Mouse (Mus musculus) kidney, embryonic 16.5 days (tissue): Measurements from ENCODE around the gene Fxn. TPM values are rescaled to one million over a fixed set of nuclear protein-coding genes. Genes with fewer than 3 reads are reported as not detected.

ENCODE experiments used
- ATAC-seq: fragments of 200-750 bp; cut with Nextera tagmentation; 2 replicates; pipeline ENCODE4 v1.8.0; 2017; ENCODE audit warnings: moderate TSS enrichment; ENCODE audit not compliant: low FRiP score, low TSS enrichment
- H3K27ac ChIP-seq: fragments of 300-500 bp; sonication (generic); 2 replicates; pipeline ENCODE4 v1.5.1; 2014; ENCODE audit warnings: low read length
- H3K27me3 ChIP-seq: fragments of 300-500 bp; sonication (generic); 2 replicates; pipeline ENCODE4 v1.6.1; 2014; ENCODE audit warnings: low read length, control low read depth, mixed read lengths; ENCODE audit not compliant: insufficient read depth
- H3K36me3 ChIP-seq: fragments of 300-500 bp; sonication (generic); 2 replicates; pipeline ENCODE4 v1.6.1; 2014; ENCODE audit warnings: low read length, control low read depth, mixed read lengths; ENCODE audit not compliant: insufficient read depth
- H3K4me1 ChIP-seq: fragments of 300-500 bp; sonication (generic); 2 replicates; pipeline ENCODE4 v1.6.1; 2014; ENCODE audit warnings: low read length, control low read depth, mixed read lengths; ENCODE audit not compliant: insufficient read depth
- H3K4me2 ChIP-seq: fragments of 300-500 bp; sonication (generic); replicated peaks from 2 replicates; pipeline ENCODE4 v1.6.1; 2014; ENCODE audit warnings: low read depth, low read length
- H3K4me3 ChIP-seq: fragments of 300-500 bp; sonication (generic); 2 replicates; pipeline ENCODE4 v1.5.1; 2014; ENCODE audit warnings: mild to moderate bottlenecking, low read length
- H3K9ac ChIP-seq: fragments of 300-500 bp; sonication (generic); replicated peaks from 2 replicates; pipeline ENCODE4 v1.6.1; 2014; ENCODE audit warnings: low read length
- H3K9me3 ChIP-seq: fragments of 300-500 bp; sonication (generic); 2 replicates; pipeline ENCODE4 v1.6.1; 2016; ENCODE audit warnings: low read length, control low read depth
- WGBS: fragments of 180-500 bp; shearing (Covaris S2); extraction: QIAGEN DNeasy Blood & Tissue Kit; methylation state at CpG from one replicate; pipeline ENCODE4 v1.1.7; 2014; 5-methylcytosine and 5-hydroxymethylcytosine counted together
- polyA plus RNA-seq: library from polyadenylated mRNA; unstranded; fragments of >200 nt; fragmentation: Nextera tagmentation; extraction: Ambion mirVana; gene quantifications from 2 replicates; pipeline ENCODE4 v1.2.1, GENCODE M21; 2015

Gene Fxn
- polyA plus RNA-seq, 1 experiment from 2014 or later, result 54.6 TPM

GRCm38 (mm10) chr19:24223851-24224251 lies 56.6 kb downstream of the Fxn start:
- Histone ChIP-seq H3K9me3 (no peaks in the 10 kb centered on the region), H3K27me3 (no peaks in the 10 kb centered on the region), H3K4me1 (peaks cover 28% of the 10 kb centered on the region), H3K4me3 (peak overlapping the region; percentile 70), H3K4me2 (peak overlapping the region; percentile 68), H3K9ac (peak overlapping the region; percentile 75), H3K36me3 (no peaks in the 10 kb centered on the region), H3K27ac (peak overlapping the region; percentile 87)
- no peak for ATAC-seq
- WGBS, result 18% methylated on average over 11 of the region's 11 CpGs

- Histone ChIP-seq H3K4me2 (peak overlapping the region; percentile 36), H3K27ac (peak overlapping the region; percentile 47; the same call in 1 of the 2 replicates), H3K9me3 (0 out of 2 replicates have a peak, but pooled peaks cover 3% of the 10 kb centered on the region), H3K4me1 (peaks cover 31% of the 10 kb centered on the region), H3K36me3 (no peaks in the 10 kb centered on the region), H3K9ac (no peak overlapping the region), H3K4me3 (no peak overlapping the region), H3K27me3 (no peaks in the 10 kb centered on the region)
- WGBS, result 48% methylated on average over 4 of the region's 4 CpGs
- ATAC-seq, result no peak
Observed at GRCm38 (mm10) chr19:24221455-24221854, 59.0 kb downstream of the Fxn start.

GRCm38 (mm10) chr19:24220795-24221445 lies 59.5 kb downstream of the Fxn start:
- peak overlapping the region; percentile 36 for H3K4me2 ChIP-seq
- H3K27ac ChIP-seq, result peak overlapping the region; percentile 47; the same call in 1 of the 2 replicates
- H3K4me3 ChIP-seq, result no peak overlapping the region
- H3K36me3 ChIP-seq, result no peaks in the 10 kb centered on the region
- ATAC-seq, result no peak
- peaks cover 31% of the 10 kb centered on the region for H3K4me1 ChIP-seq
- H3K9me3 ChIP-seq, result 0 out of 2 replicates have a peak, but pooled peaks cover 3% of the 10 kb centered on the region
- H3K9ac ChIP-seq, result no peak overlapping the region
- WGBS, result 11% methylated on average over 13 of the region's 14 CpGs
- H3K27me3 ChIP-seq, result no peaks in the 10 kb centered on the region

GRCm38 (mm10) chr19:24219011-24219410 lies 61.4 kb downstream of the Fxn start:
- WGBS, result 50% methylated on average over 9 of the region's 9 CpGs
- no peak overlapping the region for H3K4me3 ChIP-seq

GRCm38 (mm10) chr19:24218291-24218690 lies 62.1 kb downstream of the Fxn start:
- H3K27me3 ChIP-seq, result no peaks in the 10 kb centered on the region
- 0 out of 2 replicates have a peak, but pooled peaks cover 3% of the 10 kb centered on the region for H3K9me3 ChIP-seq
- no peaks in the 10 kb centered on the region for H3K36me3 ChIP-seq
- ATAC-seq, result no peak
- no peak overlapping the region for H3K4me3 ChIP-seq
- H3K9ac ChIP-seq, result no peak overlapping the region
- H3K27ac ChIP-seq, result no peak overlapping the region
- no peak overlapping the region for H3K4me2 ChIP-seq
- WGBS, result 49% methylated on average over 2 of the region's 2 CpGs
- H3K4me1 ChIP-seq, result peaks cover 36% of the 10 kb centered on the region

More at GRCm38 (mm10) chr19:24219011-24219410, 61.4 kb downstream of the Fxn start:
- Histone ChIP-seq H3K4me2 (no peak overlapping the region), H3K9ac (no peak overlapping the region), H3K27ac (peak overlapping the region; percentile 70), H3K4me1 (peaks cover 33% of the 10 kb centered on the region), H3K9me3 (0 out of 2 replicates have a peak, but pooled peaks cover 3% of the 10 kb centered on the region), H3K36me3 (no peaks in the 10 kb centered on the region), H3K27me3 (no peaks in the 10 kb centered on the region)
- ATAC-seq, result no peak

DNA sequence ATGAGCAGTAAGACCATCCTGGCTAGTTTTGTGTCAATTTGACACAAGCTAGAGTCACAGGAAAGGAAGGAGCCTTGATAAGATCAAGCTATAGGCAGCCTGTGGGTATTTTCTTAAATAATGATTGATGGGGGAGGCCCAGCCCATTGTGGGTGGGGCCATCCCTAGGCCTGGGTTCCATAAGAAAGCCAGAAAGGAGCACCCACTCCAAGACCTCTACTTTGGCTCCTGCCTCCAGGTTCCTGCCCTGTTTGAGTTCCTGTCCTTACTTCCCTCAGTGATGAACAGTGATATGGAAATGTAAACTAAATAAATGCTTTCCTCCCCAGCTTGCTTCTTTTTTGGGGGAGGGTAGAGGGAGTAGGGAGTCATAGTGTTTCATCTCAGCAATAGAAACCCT lies 62.6 kb downstream of the Fxn start:
- Histone ChIP-seq H3K36me3 (no peaks in the 10 kb centered on the region), H3K27me3 (no peaks in the 10 kb centered on the region), H3K9me3 (0 out of 2 replicates have a peak, but pooled peaks cover 3% of the 10 kb centered on the region), H3K4me1 (peaks cover 37% of the 10 kb centered on the region), H3K9ac (no peak overlapping the region), H3K4me2 (no peak overlapping the region), H3K27ac (no peak overlapping the region), H3K4me3 (no peak overlapping the region)
- no peak for ATAC-seq

GRCm38 (mm10) chr19:24216771-24217170 lies 63.6 kb downstream of the Fxn start:
- ATAC-seq, result no peak

DNA sequence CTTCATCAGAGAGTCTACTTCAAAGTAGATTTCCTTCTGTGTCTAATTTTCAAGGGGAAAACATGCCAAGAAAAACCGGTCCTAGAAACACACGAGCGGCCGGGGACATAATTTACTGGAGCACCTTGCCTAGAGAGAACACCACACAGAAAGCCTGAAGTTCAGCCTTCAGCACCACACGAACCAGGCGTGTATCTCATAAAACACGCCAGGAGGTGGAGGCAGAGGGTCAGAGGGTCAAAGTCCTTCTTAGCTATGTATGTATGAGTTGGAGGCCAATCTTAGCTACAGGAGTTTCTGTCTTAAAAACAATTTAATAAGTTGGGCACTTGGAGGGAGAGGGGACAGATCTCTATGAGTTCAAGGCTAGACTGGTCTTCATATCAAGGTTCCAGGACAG lies 65.5 kb downstream of the Fxn start:
- 64% methylated on average over 7 of the region's 7 CpGs for WGBS
- H3K27me3 ChIP-seq, result no peaks in the 10 kb centered on the region

More at GRCm38 (mm10) chr19:24216771-24217170, 63.6 kb downstream of the Fxn start:
- Histone ChIP-seq H3K4me1 (peaks cover 40% of the 10 kb centered on the region), H3K27me3 (no peaks in the 10 kb centered on the region), H3K27ac (no peak overlapping the region), H3K9ac (no peak overlapping the region), H3K4me2 (no peak overlapping the region), H3K4me3 (no peak overlapping the region), H3K36me3 (no peaks in the 10 kb centered on the region), H3K9me3 (0 out of 2 replicates have a peak, but pooled peaks cover 3% of the 10 kb centered on the region)
- WGBS, result 92% methylated on average over 9 of the region's 9 CpGs

GRCm38 (mm10) chr19:24213299-24213698 lies 67.1 kb downstream of the Fxn start:
- WGBS, result 31% methylated on average over 7 of the region's 7 CpGs
- H3K4me3 ChIP-seq, result no peak overlapping the region
- 0 out of 2 replicates have a peak, but pooled peaks cover 3% of the 10 kb centered on the region for H3K9me3 ChIP-seq
- H3K4me1 ChIP-seq, result peaks cover 11% of the 10 kb centered on the region; the same call in 1 of the 2 replicates
- H3K27me3 ChIP-seq, result no peaks in the 10 kb centered on the region
- no peak overlapping the region for H3K4me2 ChIP-seq
- H3K36me3 ChIP-seq, result no peaks in the 10 kb centered on the region
- H3K27ac ChIP-seq, result no peak overlapping the region
- peak; percentile 25; the same call in 1 of the 2 replicates for ATAC-seq
- H3K9ac ChIP-seq, result no peak overlapping the region

More for the DNA sequence above, 65.5 kb downstream of the Fxn start:
- Histone ChIP-seq H3K36me3 (no peaks in the 10 kb centered on the region), H3K9me3 (0 out of 2 replicates have a peak, but pooled peaks cover 3% of the 10 kb centered on the region), H3K4me2 (no peak overlapping the region), H3K27ac (no peak overlapping the region), H3K9ac (no peak overlapping the region), H3K4me3 (no peak overlapping the region), H3K4me1 (peaks cover 24% of the 10 kb centered on the region)
- no peak for ATAC-seq
